Mouse (Mus musculus) intestine, embryonic 15.5 days (tissue): Measurements from ENCODE around the gene Utf1. TPM values are rescaled to one million over a fixed set of nuclear protein-coding genes. Genes with fewer than 3 reads are reported as not detected.

Experiments
- ATAC-seq: fragments of 200-750 bp; cut with Nextera tagmentation; 2 replicates; pipeline ENCODE4 v1.8.0; 2017; ENCODE audit warnings: moderate TSS enrichment, moderate library complexity
- H3K27ac ChIP-seq: fragments of 300-500 bp; sonication (generic); 2 replicates; pipeline ENCODE4 v1.5.1; 2015; ENCODE audit warnings: mild to moderate bottlenecking, inconsistent platforms
- H3K27me3 ChIP-seq: fragments of 300-500 bp; sonication (generic); replicated peaks from 2 replicates; pipeline ENCODE4 v1.6.1; 2015; ENCODE audit warnings: inconsistent platforms
- H3K36me3 ChIP-seq: fragments of 300-500 bp; sonication (generic); 2 replicates; pipeline ENCODE4 v1.6.1; 2015; ENCODE audit warnings: inconsistent platforms
- H3K4me1 ChIP-seq: fragments of 300-500 bp; sonication (generic); replicated peaks from 2 replicates; pipeline ENCODE4 v1.6.1; 2015; ENCODE audit warnings: inconsistent platforms
- H3K4me2 ChIP-seq: fragments of 300-500 bp; sonication (generic); replicated peaks from 2 replicates; pipeline ENCODE4 v1.6.1; 2015; ENCODE audit warnings: mild to moderate bottlenecking, inconsistent platforms
- H3K4me3 ChIP-seq: fragments of 300-500 bp; sonication (generic); replicated peaks from 2 replicates; pipeline ENCODE4 v1.5.1; 2015; ENCODE audit warnings: inconsistent platforms
- H3K9ac ChIP-seq: fragments of 300-500 bp; sonication (generic); 2 replicates; pipeline ENCODE4 v1.6.1; 2015; ENCODE audit warnings: inconsistent platforms
- H3K9me3 ChIP-seq: fragments of 300-500 bp; sonication (generic); 2 replicates; pipeline ENCODE4 v1.6.1; 2016; ENCODE audit warnings: inconsistent platforms
- WGBS: fragments of 180-500 bp; shearing (Covaris S2); methylation state at CpG from one replicate; pipeline ENCODE4 v1.1.7; 2015; 5-methylcytosine and 5-hydroxymethylcytosine counted together
- polyA plus RNA-seq: library from polyadenylated mRNA; unstranded; fragments of >200 nt; fragmentation: Nextera tagmentation; extraction: Ambion mirVana; gene quantifications from 2 replicates; pipeline ENCODE4 v1.2.1, GENCODE M21; 2015

Gene Utf1
- polyA plus RNA-seq, 1 experiment from 2014 or later = not detected

DNA sequence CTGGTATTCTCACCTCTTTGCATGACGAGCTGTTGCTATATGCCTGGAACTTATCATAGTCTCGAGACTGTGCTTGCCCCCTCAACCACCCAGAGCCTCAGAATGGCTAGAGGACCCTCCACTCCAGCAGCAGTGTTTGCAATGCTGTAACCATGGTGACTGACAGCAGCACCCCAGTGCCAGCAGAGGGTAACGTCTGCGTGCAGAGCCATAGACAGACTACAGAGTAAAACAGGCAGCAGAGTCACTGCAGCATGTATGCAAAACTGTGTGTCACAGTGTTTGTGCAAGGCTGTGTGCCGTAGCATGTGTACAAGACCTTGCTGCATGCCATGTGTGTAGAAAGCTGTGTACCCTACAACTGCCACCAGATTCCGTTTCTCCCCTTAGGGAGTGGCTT, 34.1 kb upstream of the Utf1 start:
- 0 out of 2 replicates have a peak, but pooled peaks cover 2% of the 10 kb centered on the region for H3K4me1 ChIP-seq
- WGBS = 49% methylated on average over 6 of the region's 6 CpGs
- no peak for ATAC-seq
- no peaks in the 10 kb centered on the region for H3K9me3 ChIP-seq
- H3K4me3 ChIP-seq = no peak overlapping the region
- no peak overlapping the region for H3K9ac ChIP-seq
- H3K4me2 ChIP-seq = no peak overlapping the region
- peaks cover 11% of the 10 kb centered on the region for H3K27me3 ChIP-seq
- H3K27ac ChIP-seq = no peak overlapping the region
- H3K36me3 ChIP-seq = no peaks in the 10 kb centered on the region

- Histone ChIP-seq H3K27me3 (peaks cover 11% of the 10 kb centered on the region), H3K9me3 (no peaks in the 10 kb centered on the region), H3K4me3 (no peak overlapping the region), H3K9ac (no peak overlapping the region), H3K4me2 (no peak overlapping the region), H3K36me3 (no peaks in the 10 kb centered on the region), H3K4me1 (0 out of 2 replicates have a peak, but pooled peaks cover 5% of the 10 kb centered on the region), H3K27ac (no peak overlapping the region)
- 48% methylated on average over 11 of the region's 11 CpGs for WGBS
- no peak for ATAC-seq
These were observed 33.3 kb upstream of the Utf1 start for GRCm38 (mm10) chr7:139910204-139910835.

DNA sequence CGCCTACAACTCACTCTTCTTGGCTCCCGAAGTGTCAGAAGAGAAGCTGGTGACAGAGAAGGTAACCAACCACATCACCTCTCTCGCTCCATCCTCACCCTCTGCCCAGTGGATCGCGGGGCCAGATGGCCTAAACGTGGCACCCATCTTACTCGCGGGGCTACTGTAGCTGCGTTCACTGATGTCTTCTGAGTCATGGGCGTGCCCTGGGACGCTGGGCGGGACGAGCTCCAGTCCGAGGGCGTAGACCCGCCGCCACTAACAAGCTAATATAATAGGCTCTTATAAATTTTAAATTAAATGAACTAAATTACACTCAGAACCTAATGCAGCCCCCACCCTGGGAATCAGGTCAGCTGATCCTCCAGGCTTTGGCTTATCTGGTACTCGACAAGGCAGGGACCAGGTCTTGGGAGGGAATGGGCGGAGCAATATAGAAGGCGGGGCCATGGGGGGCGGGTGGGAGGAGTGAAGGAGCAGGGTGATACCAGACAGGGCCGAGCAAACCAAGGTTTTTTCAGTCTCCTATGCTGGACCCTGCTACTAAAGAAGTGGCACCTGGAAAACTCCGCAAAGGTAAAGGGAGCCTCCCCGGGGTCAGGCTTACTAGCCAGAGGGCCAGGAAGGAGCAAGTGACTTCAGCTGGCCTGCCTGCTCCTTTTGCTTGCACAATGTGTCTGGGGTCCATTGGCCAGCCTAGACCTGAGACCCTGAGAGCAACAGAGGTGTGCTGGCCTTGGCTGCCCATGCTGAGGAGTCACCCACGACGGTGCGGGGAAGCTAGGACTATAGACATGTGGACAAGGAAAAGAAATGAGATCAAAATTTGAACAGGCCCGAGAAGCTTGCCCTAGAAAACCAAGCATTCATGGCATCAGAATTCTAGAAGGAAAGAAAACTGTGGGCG, 29.2 kb upstream of the Utf1 start:
- Histone ChIP-seq H3K27me3 (peaks cover 11% of the 10 kb centered on the region), H3K4me1 (0 out of 2 replicates have a peak, but pooled peaks cover 5% of the 10 kb centered on the region), H3K9me3 (no peaks in the 10 kb centered on the region), H3K4me3 (peak overlapping the region; percentile 33), H3K4me2 (peak overlapping the region; percentile 64), H3K36me3 (no peaks in the 10 kb centered on the region), H3K9ac (no peak overlapping the region), H3K27ac (no peak overlapping the region)
- peak; percentile 84 for ATAC-seq
- 12% methylated on average over 29 of the region's 29 CpGs for WGBS

DNA sequence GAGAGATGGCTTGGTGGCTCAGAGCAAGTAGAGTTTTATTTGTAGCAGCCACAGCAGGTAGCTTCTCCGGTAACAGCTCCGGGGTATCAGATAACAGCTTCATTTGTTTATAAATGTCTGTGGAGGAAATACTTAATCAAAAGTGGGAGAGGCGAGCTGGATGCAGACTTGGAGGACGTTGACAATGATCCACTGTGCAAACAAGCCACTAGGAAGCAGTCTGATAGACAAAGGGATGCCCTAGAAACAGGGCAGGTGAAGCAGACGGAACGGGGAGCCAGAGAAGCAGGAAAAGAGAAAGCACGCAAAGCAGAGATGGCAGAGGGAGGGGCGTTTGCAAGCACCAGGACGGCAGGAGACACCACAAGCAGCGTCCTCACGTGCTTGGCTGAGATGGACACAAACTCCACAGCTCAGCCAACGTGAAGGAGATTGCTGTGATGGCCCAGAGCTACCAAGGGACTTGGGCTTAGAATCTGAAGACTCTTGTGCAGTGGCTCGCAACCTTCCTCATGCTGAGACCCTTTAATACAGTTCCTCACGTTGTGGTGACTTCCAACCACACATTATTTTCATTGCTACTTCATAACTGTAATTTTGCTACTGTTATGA, 27.8 kb upstream of the Utf1 start:
- Histone ChIP-seq H3K4me2 (peak overlapping the region; percentile 35), H3K9ac (no peak overlapping the region), H3K4me3 (no peak overlapping the region), H3K27ac (no peak overlapping the region), H3K36me3 (no peaks in the 10 kb centered on the region), H3K4me1 (0 out of 2 replicates have a peak, but pooled peaks cover 5% of the 10 kb centered on the region), H3K27me3 (peaks cover 11% of the 10 kb centered on the region), H3K9me3 (no peaks in the 10 kb centered on the region)
- ATAC-seq = no peak
- 5% methylated on average over 14 of the region's 14 CpGs for WGBS

GRCm38 (mm10) chr7:139916345-139916744, 27.2 kb upstream of the Utf1 start:
- Histone ChIP-seq H3K36me3 (no peaks in the 10 kb centered on the region), H3K4me2 (no peak overlapping the region), H3K27ac (no peak overlapping the region), H3K9ac (no peak overlapping the region), H3K27me3 (peaks cover 11% of the 10 kb centered on the region), H3K4me3 (no peak overlapping the region), H3K9me3 (no peaks in the 10 kb centered on the region), H3K4me1 (0 out of 2 replicates have a peak, but pooled peaks cover 5% of the 10 kb centered on the region)
- ATAC-seq = no peak
- WGBS = 6% methylated on average over 1 of the region's 1 CpGs

DNA sequence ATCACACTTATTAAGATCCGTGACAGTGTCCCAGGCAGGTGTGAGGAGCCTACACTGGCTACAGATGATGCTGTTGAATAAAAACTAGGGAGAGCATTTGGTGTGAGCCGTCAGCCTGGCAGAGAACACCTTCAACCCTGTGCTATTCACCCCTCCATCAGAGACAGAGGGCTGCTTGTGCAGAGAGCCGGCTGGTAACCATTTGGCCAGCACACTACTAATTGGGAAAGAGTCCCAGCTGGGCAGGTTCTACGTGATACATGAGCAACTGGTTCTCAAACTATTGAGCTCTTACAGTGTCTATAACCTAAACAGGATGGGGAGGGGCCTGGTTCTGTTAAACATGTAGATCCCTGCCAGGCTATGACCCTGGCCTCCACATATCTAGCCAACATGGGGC, 25.3 kb upstream of the Utf1 start:
- no peak overlapping the region for H3K9ac ChIP-seq
- no peaks in the 10 kb centered on the region for H3K36me3 ChIP-seq
- H3K9me3 ChIP-seq = no peaks in the 10 kb centered on the region
- WGBS = 71% methylated on average over 4 of the region's 4 CpGs
- ATAC-seq = no peak
- no peak overlapping the region for H3K4me2 ChIP-seq
- 0 out of 2 replicates have a peak, but pooled peaks cover 5% of the 10 kb centered on the region for H3K4me1 ChIP-seq
- H3K4me3 ChIP-seq = no peak overlapping the region
- H3K27ac ChIP-seq = no peak overlapping the region
- peaks cover 9% of the 10 kb centered on the region for H3K27me3 ChIP-seq

DNA sequence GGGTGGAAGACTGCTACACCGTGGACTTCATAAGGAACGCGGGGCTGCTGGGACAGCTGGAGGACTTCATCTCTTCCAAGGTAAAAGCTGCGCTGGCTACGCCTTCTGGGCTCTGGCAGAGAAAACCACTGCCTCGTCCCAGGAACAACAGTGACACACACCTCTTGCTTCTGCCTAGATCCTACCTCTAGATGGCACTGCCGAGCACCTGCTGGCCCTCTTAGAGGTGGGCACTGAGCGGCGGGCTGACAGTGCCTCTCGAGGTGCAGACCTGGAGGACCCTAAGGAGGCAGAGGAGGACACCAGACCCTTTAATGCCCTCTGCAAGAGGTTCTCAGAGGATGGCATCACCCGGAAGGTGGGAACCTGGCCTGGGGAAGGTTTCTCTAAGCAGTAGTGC, 12.9 kb upstream of the Utf1 start:
- Histone ChIP-seq H3K9me3 (no peaks in the 10 kb centered on the region), H3K4me3 (no peak overlapping the region), H3K4me1 (no peaks in the 10 kb centered on the region), H3K27me3 (no peaks in the 10 kb centered on the region), H3K27ac (no peak overlapping the region), H3K36me3 (no peaks in the 10 kb centered on the region), H3K9ac (no peak overlapping the region), H3K4me2 (no peak overlapping the region)
- 0 out of 2 replicates have a peak, but pooled peaks have one; percentile 31 for ATAC-seq
- WGBS = 18% methylated on average over 11 of the region's 11 CpGs

DNA sequence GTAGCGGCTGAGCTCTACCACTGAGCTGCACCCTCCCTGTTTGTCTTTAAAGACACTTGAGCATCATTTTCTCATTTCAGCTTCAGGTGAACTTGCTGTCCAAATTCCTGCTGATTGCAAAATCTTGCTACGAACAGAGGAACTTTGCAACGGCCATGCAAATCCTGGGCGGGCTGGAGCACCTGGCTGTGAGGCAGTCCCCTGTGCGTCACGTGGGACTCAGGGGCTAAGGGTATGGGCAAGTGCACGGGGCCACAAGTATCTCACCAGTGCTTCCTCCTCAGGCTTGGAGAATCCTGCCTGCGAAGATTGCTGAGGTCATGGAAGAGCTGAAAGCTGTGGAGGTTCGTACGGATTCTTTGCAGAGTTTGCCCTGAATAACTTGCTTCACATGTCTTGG, 6.9 kb upstream of the Utf1 start:
- no peaks in the 10 kb centered on the region for H3K9me3 ChIP-seq
- no peaks in the 10 kb centered on the region for H3K36me3 ChIP-seq
- no peaks in the 10 kb centered on the region for H3K4me1 ChIP-seq
- no peak overlapping the region for H3K9ac ChIP-seq
- no peak overlapping the region for H3K4me2 ChIP-seq
- peaks cover 7% of the 10 kb centered on the region for H3K27me3 ChIP-seq
- no peak overlapping the region for H3K27ac ChIP-seq
- 86% methylated on average over 10 of the region's 10 CpGs for WGBS
- no peak overlapping the region for H3K4me3 ChIP-seq
- no peak for ATAC-seq

- Histone ChIP-seq H3K4me2 (no peak overlapping the region), H3K9me3 (no peaks in the 10 kb centered on the region), H3K4me1 (no peaks in the 10 kb centered on the region), H3K9ac (no peak overlapping the region), H3K27me3 (peaks cover 12% of the 10 kb centered on the region), H3K4me3 (no peak overlapping the region), H3K27ac (no peak overlapping the region), H3K36me3 (no peaks in the 10 kb centered on the region)
- ATAC-seq = peak; percentile 62
- 46% methylated on average over 3 of the region's 3 CpGs for WGBS
These were observed 6.5 kb upstream of the Utf1 start for GRCm38 (mm10) chr7:139937138-139937537.

DNA sequence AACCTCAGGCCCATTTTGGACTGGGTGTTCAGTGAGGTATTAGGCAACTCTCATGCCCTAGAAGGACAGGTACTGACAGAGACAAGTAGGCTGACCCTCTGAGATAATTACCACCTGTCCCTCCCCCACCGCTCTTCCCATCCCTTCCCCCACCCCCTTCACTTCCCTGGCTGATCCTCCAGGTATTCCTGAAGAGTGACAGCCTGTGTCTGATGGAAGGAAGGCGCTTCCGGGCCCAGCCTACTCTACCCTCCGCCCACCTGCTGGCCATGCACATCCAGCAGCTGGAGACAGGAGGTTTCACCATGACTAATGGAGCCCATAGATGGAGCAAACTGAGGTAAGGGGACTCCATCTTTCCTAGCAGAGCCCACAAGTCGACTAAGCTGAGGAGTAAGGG, 5.8 kb upstream of the Utf1 start:
- H3K4me2 ChIP-seq = no peak overlapping the region
- no peak overlapping the region for H3K27ac ChIP-seq
- H3K9ac ChIP-seq = no peak overlapping the region
- no peaks in the 10 kb centered on the region for H3K36me3 ChIP-seq
- 65% methylated on average over 5 of the region's 5 CpGs for WGBS
- H3K4me1 ChIP-seq = no peaks in the 10 kb centered on the region
- H3K9me3 ChIP-seq = no peaks in the 10 kb centered on the region
- H3K4me3 ChIP-seq = no peak overlapping the region
- H3K27me3 ChIP-seq = peaks cover 17% of the 10 kb centered on the region
- no peak for ATAC-seq

GRCm38 (mm10) chr7:139940476-139941209, 2.9 kb upstream of the Utf1 start:
- Histone ChIP-seq H3K36me3 (no peaks in the 10 kb centered on the region), H3K4me3 (no peak overlapping the region), H3K4me2 (no peak overlapping the region), H3K9ac (no peak overlapping the region), H3K9me3 (no peaks in the 10 kb centered on the region), H3K27me3 (peaks cover 45% of the 10 kb centered on the region), H3K4me1 (peaks cover 14% of the 10 kb centered on the region), H3K27ac (no peak overlapping the region)
- no peak for ATAC-seq
- 63% methylated on average over 16 of the region's 16 CpGs for WGBS
